Mouse (Mus musculus): Measurements from ENCODE around the gene Entpd1. TPM values are rescaled to one million over a fixed set of nuclear protein-coding genes. Genes with fewer than 3 reads are reported as not detected.
"Not testable (repeated sequence)": the region's sequence is repeated elsewhere in the genome, so short reads cannot be mapped to it uniquely, and the experiment has no call there.

The Entpd1 gene
- total and polyA plus RNA-seq, 3 experiments = 13.0 to 26.4 (median 22.1) TPM

GRCm38 (mm10) chr19:40614811-40615210, 2.6 kb downstream of the Entpd1 start:
- DNase-seq = no peak
- Histone ChIP-seq H3K4me3 (no peak overlapping the region), H3K27ac (no peak overlapping the region), H3K27me3 (ENCODE audit: control insufficient read depth, insufficient read depth, low read length) (no peaks in the 10 kb centered on the region), H3K36me3 (ENCODE audit: control insufficient read depth, insufficient read depth, low read length) (no peaks in the 10 kb centered on the region), H3K4me1 (ENCODE audit: control insufficient read depth, insufficient read depth, low read length) (no peaks in the 10 kb centered on the region), H3K9ac (ENCODE audit: low read depth, low read length) (no peak overlapping the region), H3K79me2 (replicated peaks; ENCODE audit: control insufficient read depth, insufficient read depth, low read length) (no peaks in the 10 kb centered on the region)
- TF ChIP-seq EP300 (IDR thresholded peaks at IDR 0.05; ENCODE audit: insufficient read depth, low read depth, low read length) = no peak
- no peak for TF ChIP-seq CTCF (IDR thresholded peaks at IDR 0.05)
- no peak for TF ChIP-seq POLR2A (IDR thresholded peaks at IDR 0.05; ENCODE audit: insufficient read depth, low read depth, low read length)
- intact Hi-C loops (cut with DNase I) = loop anchor here (5.0 kb wide), 1 partner anchor 47 kb away; no protein-coding TSS in a partner anchor
- 46% methylated on average over 7 of the region's 7 CpGs for WGBS

- Histone ChIP-seq H3K36me3 (ENCODE audit: control insufficient read depth, insufficient read depth, low read length) (no peaks in the 10 kb centered on the region), H3K4me3 (no peak overlapping the region), H3K27ac (no peak overlapping the region), H3K79me2 (replicated peaks; ENCODE audit: control insufficient read depth, insufficient read depth, low read length) (no peaks in the 10 kb centered on the region), H3K9ac (ENCODE audit: low read depth, low read length) (no peak overlapping the region), H3K4me1 (ENCODE audit: control insufficient read depth, insufficient read depth, low read length) (no peaks in the 10 kb centered on the region), H3K27me3 (ENCODE audit: control insufficient read depth, insufficient read depth, low read length) (no peaks in the 10 kb centered on the region)
- 71% methylated on average over 7 of the region's 7 CpGs for WGBS
- TF ChIP-seq POLR2A (IDR thresholded peaks at IDR 0.05; ENCODE audit: insufficient read depth, low read depth, low read length) = no peak
- TF ChIP-seq EP300 (IDR thresholded peaks at IDR 0.05; ENCODE audit: insufficient read depth, low read depth, low read length) = no peak
- no peak for TF ChIP-seq CTCF (IDR thresholded peaks at IDR 0.05)
- DNase-seq = no peak
- intact Hi-C loops (cut with DNase I) = loop anchor here (1.0 kb wide), 1 partner anchor 106 kb away; no protein-coding TSS in a partner anchor
Measured at GRCm38 (mm10) chr19:40616021-40616420, 3.9 kb downstream of the Entpd1 start.

GRCm38 (mm10) chr19:40621616-40622015, 9.4 kb downstream of the Entpd1 start:
- intact Hi-C loops (cut with DNase I); H3K27ac ChIP-seq; H3K79me2 ChIP-seq (replicated peaks; ENCODE audit: control insufficient read depth, insufficient read depth, low read length); H3K9ac ChIP-seq (ENCODE audit: low read depth, low read length); H3K36me3 ChIP-seq (ENCODE audit: control insufficient read depth, insufficient read depth, low read length); H3K27me3 ChIP-seq (ENCODE audit: control insufficient read depth, insufficient read depth, low read length); H3K4me1 ChIP-seq (ENCODE audit: control insufficient read depth, insufficient read depth, low read length); DNase-seq; H3K4me3 ChIP-seq: not testable (repeated sequence)
- WGBS = 58% methylated on average over 17 of the region's 26 CpGs

- Histone ChIP-seq H3K79me2 (replicated peaks; ENCODE audit: control insufficient read depth, insufficient read depth, low read length) (no peaks in the 10 kb centered on the region), H3K4me3 (no peak overlapping the region), H3K4me1 (ENCODE audit: control insufficient read depth, insufficient read depth, low read length) (peaks cover 4% of the 10 kb centered on the region), H3K27me3 (ENCODE audit: control insufficient read depth, insufficient read depth, low read length) (no peaks in the 10 kb centered on the region), H3K36me3 (ENCODE audit: control insufficient read depth, insufficient read depth, low read length) (no peaks in the 10 kb centered on the region; the same call in 1 of the 2 replicates), H3K27ac (no peak overlapping the region), H3K9ac (ENCODE audit: low read depth, low read length) (no peak overlapping the region)
- DNase-seq = no peak
- intact Hi-C loops (cut with DNase I) = no loop called here
- 50% methylated on average over 12 of the region's 12 CpGs for WGBS
- TF ChIP-seq EP300 (IDR thresholded peaks at IDR 0.05; ENCODE audit: insufficient read depth, low read depth, low read length) = no peak
- TF ChIP-seq CTCF (IDR thresholded peaks at IDR 0.05) = no peak
- no peak for TF ChIP-seq POLR2A (IDR thresholded peaks at IDR 0.05; ENCODE audit: insufficient read depth, low read depth, low read length)
Measured at GRCm38 (mm10) chr19:40625935-40626334, 13.8 kb downstream of the Entpd1 start.

GRCm38 (mm10) chr19:40628950-40629349, 16.8 kb downstream of the Entpd1 start:
- Histone ChIP-seq H3K79me2 (replicated peaks; ENCODE audit: control insufficient read depth, insufficient read depth, low read length) (no peaks in the 10 kb centered on the region), H3K27me3 (ENCODE audit: control insufficient read depth, insufficient read depth, low read length) (no peaks in the 10 kb centered on the region), H3K4me3 (no peak overlapping the region), H3K9ac (ENCODE audit: low read depth, low read length) (no peak overlapping the region), H3K36me3 (ENCODE audit: control insufficient read depth, insufficient read depth, low read length) (no peaks in the 10 kb centered on the region; the same call in 1 of the 2 replicates), H3K4me1 (ENCODE audit: control insufficient read depth, insufficient read depth, low read length) (peaks cover 6% of the 10 kb centered on the region), H3K27ac (no peak overlapping the region)
- intact Hi-C loops (cut with DNase I) = no loop called here
- no peak for DNase-seq
- TF ChIP-seq EP300 (IDR thresholded peaks at IDR 0.05; ENCODE audit: insufficient read depth, low read depth, low read length) = no peak
- no peak for TF ChIP-seq POLR2A (IDR thresholded peaks at IDR 0.05; ENCODE audit: insufficient read depth, low read depth, low read length)
- TF ChIP-seq CTCF (IDR thresholded peaks at IDR 0.05) = no peak

GRCm38 (mm10) chr19:40630096-40630495, 17.9 kb downstream of the Entpd1 start:
- Histone ChIP-seq H3K9ac (ENCODE audit: low read depth, low read length) (no peak overlapping the region), H3K79me2 (replicated peaks; ENCODE audit: control insufficient read depth, insufficient read depth, low read length) (no peaks in the 10 kb centered on the region), H3K27ac (peak overlapping the region; percentile 60), H3K27me3 (ENCODE audit: control insufficient read depth, insufficient read depth, low read length) (no peaks in the 10 kb centered on the region), H3K4me1 (ENCODE audit: control insufficient read depth, insufficient read depth, low read length) (peaks cover 6% of the 10 kb centered on the region), H3K36me3 (ENCODE audit: control insufficient read depth, insufficient read depth, low read length) (no peaks in the 10 kb centered on the region; the same call in 1 of the 2 replicates), H3K4me3 (no peak overlapping the region)
- no peak for TF ChIP-seq POLR2A (IDR thresholded peaks at IDR 0.05; ENCODE audit: insufficient read depth, low read depth, low read length)
- TF ChIP-seq CTCF (IDR thresholded peaks at IDR 0.05) = no peak
- TF ChIP-seq EP300 (IDR thresholded peaks at IDR 0.05; ENCODE audit: insufficient read depth, low read depth, low read length) = no peak
- intact Hi-C loops (cut with DNase I) = loop anchor here (2.0 to 5.0 kb wide), 2 partner anchors 17 to 67 kb away; no protein-coding TSS in a partner anchor
- WGBS = 40% methylated on average over 3 of the region's 3 CpGs
- DNase-seq = peak in 1 of 2 experiments; percentile 42
